In genomic region chr11:106501308-106502158, GRCm38 (mm10) we compare ENCODE assay signal across 8 mouse cellular contexts. TPM values are rescaled to one million over a fixed set of nuclear protein-coding genes. Genes with fewer than 3 reads are reported as not detected.
DNase-seq lines count a peak whose midpoint lies in the region; ATAC-seq and TF ChIP-seq lines count a peak whose summit lies in the region.

No protein-coding gene starts in this region.

- H3K4me3 ChIP-seq in ES-Bruce4 (ENCODE audit: low read depth, low read length) (peak overlapping the region; percentile 95), myocyte (peak overlapping the region; percentile 88)
- H3K4me3 ChIP-seq in erythroblast, embryonic 14.5 days (replicated peaks): peak overlapping the region; percentile 95
- peak overlapping the region; percentile 79 for H3K4me3 ChIP-seq in heart, embryonic 12.5 days
- H3K4me3 ChIP-seq in kidney, embryonic 15.5 days (replicated peaks): peak overlapping the region; percentile 86
- peak overlapping the region; percentile 79 for H3K4me3 ChIP-seq in liver, embryonic 12.5 days
- H3K4me3 ChIP-seq in testis, adult 2 months (ENCODE audit: control insufficient read depth, low read depth, low read length): peak overlapping the region; percentile 93

- H3K9me3 ChIP-seq in ES-Bruce4 (replicated peaks; ENCODE audit: control insufficient read depth, insufficient read depth, low read length, poor library complexity, severe bottlenecking): no peaks in the 10 kb centered on the region
- no peaks in the 10 kb centered on the region for H3K9me3 ChIP-seq in erythroblast, embryonic 14.5 days (ENCODE audit: control insufficient read depth, low read length)
- H3K9me3 ChIP-seq in heart, embryonic 12.5 days (replicated peaks): no peaks in the 10 kb centered on the region
- no peaks in the 10 kb centered on the region for H3K9me3 ChIP-seq in kidney, embryonic 15.5 days (replicated peaks)
- no peaks in the 10 kb centered on the region for H3K9me3 ChIP-seq in liver, embryonic 12.5 days (replicated peaks)

- peak; percentile 93 for DNase-seq in brain, embryonic 14.5 days (ENCODE audit: low read depth)

- 3% methylated on average over 22 of the region's 22 CpGs for WGBS in heart, embryonic 12.5 days
- WGBS in kidney, embryonic 15.5 days: 2% methylated on average over 22 of the region's 22 CpGs
- WGBS in liver, embryonic 12.5 days (ENCODE audit: insufficient replicate concordance): 2% methylated on average over 22 of the region's 22 CpGs

- peak; percentile 94 for TF ChIP-seq POLR2A in ES-Bruce4 (IDR thresholded peaks at IDR 0.05; ENCODE audit: insufficient read depth, low read length)
- TF ChIP-seq POLR2A in brain, embryonic 14.5 days (IDR thresholded peaks at IDR 0.05; ENCODE audit: borderline replicate concordance, extremely low read depth, insufficient read depth, insufficient read length, poor library complexity, severe bottlenecking): no peak; the same call in 1 of the 2 replicates
- peak; percentile 49 for TF ChIP-seq POLR2A in myocyte (IDR thresholded peaks at IDR 0.05; ENCODE audit: insufficient read length, low read depth)
- TF ChIP-seq POLR2A in testis, adult 2 months (IDR thresholded peaks at IDR 0.05; ENCODE audit: control insufficient read depth, low read depth, low read length): no peak

- H3K9ac ChIP-seq in ES-Bruce4 (ENCODE audit: low read depth, poor library complexity, severe bottlenecking): peak overlapping the region; percentile 95
- peak overlapping the region; percentile 96 for H3K9ac ChIP-seq in heart, embryonic 12.5 days
- H3K9ac ChIP-seq in kidney, embryonic 15.5 days: peak overlapping the region; percentile 90
- H3K9ac ChIP-seq in liver, embryonic 12.5 days: peak overlapping the region; percentile 95

- H3K4me1 ChIP-seq in ES-Bruce4 (ENCODE audit: control insufficient read depth, insufficient read depth, low read length): peaks cover 4% of the 10 kb centered on the region
- peaks cover 32% of the 10 kb centered on the region for H3K4me1 ChIP-seq in erythroblast, embryonic 14.5 days (ENCODE audit: control insufficient read depth)
- H3K4me1 ChIP-seq in heart, embryonic 12.5 days (replicated peaks): peaks cover 7% of the 10 kb centered on the region
- peaks cover 15% of the 10 kb centered on the region for H3K4me1 ChIP-seq in kidney, embryonic 15.5 days
- H3K4me1 ChIP-seq in liver, embryonic 12.5 days: peaks cover 33% of the 10 kb centered on the region
- peaks cover 3% of the 10 kb centered on the region for H3K4me1 ChIP-seq in testis, adult 2 months (ENCODE audit: control insufficient read depth, insufficient read depth, low read length)

- no peaks in the 10 kb centered on the region for H3K79me2 ChIP-seq in myocyte (ENCODE audit: control insufficient read depth, insufficient read depth)

- TF ChIP-seq CTCF in ES-Bruce4 (IDR thresholded peaks at IDR 0.05; ENCODE audit: low read depth, low read length): no peak
- TF ChIP-seq CTCF in brain, embryonic 14.5 days (IDR thresholded peaks at IDR 0.05; ENCODE audit: borderline replicate concordance, extremely low read depth, insufficient read depth, insufficient read length): no peak
- TF ChIP-seq CTCF in testis, adult 2 months (IDR thresholded peaks at IDR 0.05; ENCODE audit: control insufficient read depth, insufficient read depth, insufficient replicate concordance, low read depth, low read length): no peak

- TF ChIP-seq EP300 in ES-Bruce4 (IDR thresholded peaks at IDR 0.05; ENCODE audit: insufficient read depth, low read depth, low read length): 0 out of 2 replicates have a peak, but pooled peaks have one; percentile 50

- H3K36me3 ChIP-seq in ES-Bruce4 (ENCODE audit: control insufficient read depth, insufficient read depth, low read length, poor library complexity, severe bottlenecking) (0 out of 2 replicates have a peak, but pooled peaks cover 4% of the 10 kb centered on the region), myocyte (ENCODE audit: control insufficient read depth, insufficient read depth) (no peaks in the 10 kb centered on the region)
- peaks cover 15% of the 10 kb centered on the region for H3K36me3 ChIP-seq in erythroblast, embryonic 14.5 days (ENCODE audit: control insufficient read depth)
- H3K36me3 ChIP-seq in heart, embryonic 12.5 days: peaks cover 14% of the 10 kb centered on the region
- H3K36me3 ChIP-seq in kidney, embryonic 15.5 days: peaks cover 7% of the 10 kb centered on the region; the same call in 1 of the 2 replicates
- peaks cover 8% of the 10 kb centered on the region for H3K36me3 ChIP-seq in liver, embryonic 12.5 days
- H3K36me3 ChIP-seq in testis, adult 2 months (ENCODE audit: control insufficient read depth, insufficient read depth, low read length): no peaks in the 10 kb centered on the region

- peak overlapping the region; percentile 54 for H3ac ChIP-seq in myocyte (ENCODE audit: control insufficient read depth, insufficient read length)

- no peaks in the 10 kb centered on the region for H3K27me3 ChIP-seq in ES-Bruce4 (ENCODE audit: control insufficient read depth, insufficient read depth, low read length, poor library complexity, severe bottlenecking)
- H3K27me3 ChIP-seq in erythroblast, embryonic 14.5 days (ENCODE audit: control insufficient read depth): no peaks in the 10 kb centered on the region
- no peaks in the 10 kb centered on the region for H3K27me3 ChIP-seq in heart, embryonic 12.5 days (replicated peaks)
- H3K27me3 ChIP-seq in kidney, embryonic 15.5 days: no peaks in the 10 kb centered on the region
- H3K27me3 ChIP-seq in liver, embryonic 12.5 days (replicated peaks): no peaks in the 10 kb centered on the region
- H3K27me3 ChIP-seq in myocyte (ENCODE audit: control insufficient read depth, insufficient read depth, insufficient read length): no peaks in the 10 kb centered on the region
- no peaks in the 10 kb centered on the region for H3K27me3 ChIP-seq in testis, adult 2 months (ENCODE audit: control insufficient read depth, insufficient read depth, low read length)

- peak; percentile 66 for ATAC-seq in heart, embryonic 12.5 days (ENCODE audit: insufficient number of reproducible peaks, low FRiP score)
- ATAC-seq in kidney, embryonic 15.5 days (replicated peaks; ENCODE audit: low FRiP score): peak; percentile 72
- peak; percentile 34 for ATAC-seq in liver, embryonic 12.5 days

- H3K27ac ChIP-seq in ES-Bruce4 (ENCODE audit: insufficient read depth, low read length): peak overlapping the region; percentile 80
- peak overlapping the region; percentile 99 for H3K27ac ChIP-seq in heart, embryonic 12.5 days (ENCODE audit: poor library complexity, severe bottlenecking)
- peak overlapping the region; percentile 98 for H3K27ac ChIP-seq in kidney, embryonic 15.5 days
- peak overlapping the region; percentile 96 for H3K27ac ChIP-seq in liver, embryonic 12.5 days
- peak overlapping the region; percentile 95 for H3K27ac ChIP-seq in testis, adult 2 months (ENCODE audit: control insufficient read depth, insufficient read depth, low read depth, low read length)

- H3K4me2 ChIP-seq in heart, embryonic 12.5 days: peak overlapping the region; percentile 74
- peak overlapping the region; percentile 66 for H3K4me2 ChIP-seq in kidney, embryonic 15.5 days
- H3K4me2 ChIP-seq in liver, embryonic 12.5 days: peak overlapping the region; percentile 94
- H3K4me2 ChIP-seq in myocyte (ENCODE audit: low read depth): peak overlapping the region; percentile 69

TF ChIP-seq in myocyte, 11 proteins besides CTCF, POLR2A, EP300 and RAD21:
- TF ChIP-seq MAX (IDR thresholded peaks at IDR 0.05; ENCODE audit: low read depth) (no peak), TCF3 (IDR thresholded peaks at IDR 0.05; ENCODE audit: insufficient read length, low read depth) (no peak), SRF (IDR thresholded peaks at IDR 0.05; ENCODE audit: control insufficient read depth, insufficient read length, low read depth) (no peak), POLR2AphosphoS2 (IDR thresholded peaks at IDR 0.05; ENCODE audit: insufficient read length, low read depth) (peak; percentile 93), USF1 (IDR thresholded peaks at IDR 0.05; ENCODE audit: low read depth) (no peak), MYOG (IDR thresholded peaks at IDR 0.05; ENCODE audit: control insufficient read depth in 1 of 3, insufficient read depth in 1 of 3, insufficient read length in 2 of 3, low read depth in 2 of 3) (no peak), E2F4 (IDR thresholded peaks at IDR 0.05; ENCODE audit: insufficient read depth) (no peak), TCF12 (IDR thresholded peaks at IDR 0.05; ENCODE audit: insufficient read depth, poor library complexity, severe bottlenecking) (no peak)

RNA-seq across cellular contexts. Expression of gene Ern1, which starts 13.9 kb away (rescaled TPM):
- polyA plus RNA-seq in ES-Bruce4 (2011; ENCODE audit: insufficient read depth, insufficient read length, low read depth, missing spikeins): 9.4 and 10.1 TPM in 2 replicates
- 11.3 and 11.9 TPM in 2 replicates for polyA plus RNA-seq in brain, embryonic 14.5 days (2012; rRNA removed)
- 0.14 and 0.27 TPM in 2 replicates for polyA plus RNA-seq in erythroblast, embryonic 14.5 days (2012)
- 5.7 and 6.9 TPM in 2 replicates for polyA plus RNA-seq in heart, embryonic 12.5 days (2016; fragmentation: Nextera tagmentation; extraction: Ambion mirVana)
- 6.6 and 7.0 TPM in 2 replicates for polyA plus RNA-seq in kidney, embryonic 15.5 days (2015; fragmentation: Nextera tagmentation; extraction: Ambion mirVana)
- polyA plus RNA-seq in liver, embryonic 12.5 days (2016; fragmentation: Nextera tagmentation; extraction: Ambion mirVana): 6.7 and 6.8 TPM in 2 replicates
- polyA plus RNA-seq in myocyte (2012; fragmentation: generic; extraction: Trizol): 20.4 TPM
- polyA plus RNA-seq in testis, adult 2 months (2012; rRNA removed): 6.6 and 7.3 TPM in 2 replicates

Comparison
In these comparisons a context has a peak if more than half of its experiments do, and no peak if none do; other contexts are left out.
1. Peak in every context shown above with its lines: DNase-seq, ATAC-seq, H3K4me3 ChIP-seq and H3K27ac ChIP-seq.
2. POLR2A ChIP-seq: peak in ES-Bruce4 (single experiment) and myocyte (single experiment); none in brain, embryonic 14.5 days (single experiment) and testis, adult 2 months (single experiment).